Mouse (Mus musculus) adrenal gland, postnatal 25 days (tissue): ENCODE results near the gene Chst8. TPM values are rescaled to one million over a fixed set of nuclear protein-coding genes. Genes with fewer than 3 reads are reported as not detected.

Experiments
- DNase-seq: peaks from one replicate; pipeline ENCODE4 v3.0.0; 2021; ENCODE audit warnings: mixed read lengths
- total RNA-seq: library from RNA; stranded (reverse); gene quantifications from 2 replicates; pipeline ENCODE4 v1.2.3, GENCODE M21; 2021

The Chst8 gene
- total RNA-seq, 1 experiment from 2014 or later = 6.7 TPM

- DNase-seq = peak; percentile 10
Observed at GRCm38 (mm10) chr7:34629702-34630210, 182.8 kb downstream of the Chst8 start.

Other genes with a start within 250 kb of the Chst8 start
- gene Kctd15, start 156.0 kb downstream of the Chst8 start, total RNA-seq = 9.4 and 9.7 TPM in 2 replicates
- gene Pepd, start 99.7 kb upstream of the Chst8 start, total RNA-seq = 68.8 and 77.6 TPM in 2 replicates
- gene Cebpg, start 243.9 kb upstream of the Chst8 start, total RNA-seq = 48.3 and 52.5 TPM in 2 replicates